Mouse (Mus musculus): ENCODE measurements at regions not wholly inside any gene's neighbourhood (a gene's known extent, or its start where the extent isn't known, plus 50 kb on each side); places are given as distances from the start of the nearest gene placed in this dataset.

- Histone ChIP-seq H3K4me2 (replicated peaks) (no peak overlapping the region), H3K27me3 (no peaks in the 10 kb centered on the region), H3K9ac (no peak overlapping the region), H3K4me3 (no peak overlapping the region), H3K4me1 (no peaks in the 10 kb centered on the region), H3K9me3 (replicated peaks) (no peaks in the 10 kb centered on the region), H3K27ac (no peak overlapping the region), H3K36me3 (no peaks in the 10 kb centered on the region)
- no peak for ATAC-seq (ENCODE audit: low FRiP score)
- 85% methylated on average over 1 of the region's 1 CpGs for WGBS
These were observed 81.3 kb upstream of the Thrb start for GRCm38 (mm10) chr14:17578776-17579175.

DNA sequence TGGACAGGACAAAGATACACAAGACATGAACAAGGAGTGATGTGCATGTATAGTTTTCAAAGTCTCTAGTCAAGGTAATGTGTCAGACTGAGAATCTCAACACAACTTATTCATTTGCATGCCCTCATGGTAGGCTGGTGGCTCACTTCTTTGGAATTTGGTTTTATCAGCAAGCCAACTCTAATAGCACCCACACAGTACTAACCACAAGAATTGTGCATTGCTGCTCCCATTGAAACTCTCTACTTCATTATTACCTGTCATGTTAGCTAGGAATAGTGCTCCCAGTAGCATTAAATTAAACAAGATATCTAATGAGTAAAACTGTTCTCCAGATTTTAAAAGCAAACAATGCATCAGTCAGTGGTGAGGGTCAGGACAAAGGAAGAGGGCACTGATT, 70.5 kb upstream of the Thrb start:
- Histone ChIP-seq H3K9ac (no peak overlapping the region), H3K4me2 (replicated peaks) (no peak overlapping the region), H3K4me3 (no peak overlapping the region), H3K4me1 (no peaks in the 10 kb centered on the region), H3K36me3 (no peaks in the 10 kb centered on the region), H3K27ac (no peak overlapping the region), H3K9me3 (replicated peaks) (no peaks in the 10 kb centered on the region), H3K27me3 (no peaks in the 10 kb centered on the region)
- no peak for ATAC-seq (ENCODE audit: low FRiP score)

DNA sequence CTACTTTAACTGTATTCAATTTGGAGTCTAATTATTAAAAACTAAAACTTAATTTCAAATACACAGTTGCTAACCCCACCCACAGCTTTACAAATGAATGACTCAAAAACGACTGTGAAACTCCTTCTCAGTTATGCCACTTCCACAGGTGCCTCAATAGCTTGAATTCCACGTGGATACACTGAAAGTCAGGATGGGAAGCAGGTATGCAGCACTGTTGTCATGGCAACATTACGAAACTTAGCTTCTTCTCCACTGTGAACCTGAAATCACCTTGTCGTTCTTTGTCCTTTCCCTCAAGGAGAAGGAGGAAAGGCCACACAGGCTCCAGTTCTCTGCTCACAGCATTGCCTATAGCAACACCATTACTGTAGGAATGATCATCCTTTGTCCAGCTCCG, 60.5 kb upstream of the Thrb start:
- no peaks in the 10 kb centered on the region for H3K36me3 ChIP-seq
- H3K9me3 ChIP-seq (replicated peaks): no peaks in the 10 kb centered on the region
- no peak overlapping the region for H3K4me2 ChIP-seq (replicated peaks)
- H3K27ac ChIP-seq: no peak overlapping the region
- no peak overlapping the region for H3K9ac ChIP-seq
- H3K4me3 ChIP-seq: no peak overlapping the region
- no peaks in the 10 kb centered on the region for H3K27me3 ChIP-seq
- H3K4me1 ChIP-seq: no peaks in the 10 kb centered on the region
- ATAC-seq (ENCODE audit: low FRiP score): no peak
- WGBS: 73% methylated on average over 5 of the region's 5 CpGs

GRCm38 (mm10) chr14:17602357-17602756, 57.7 kb upstream of the Thrb start:
- Histone ChIP-seq H3K9me3 (replicated peaks) (no peaks in the 10 kb centered on the region), H3K9ac (no peak overlapping the region), H3K4me1 (no peaks in the 10 kb centered on the region), H3K4me3 (no peak overlapping the region), H3K4me2 (replicated peaks) (no peak overlapping the region), H3K27me3 (no peaks in the 10 kb centered on the region), H3K27ac (no peak overlapping the region), H3K36me3 (no peaks in the 10 kb centered on the region)
- no peak for ATAC-seq (ENCODE audit: low FRiP score)
- 94% methylated on average over 1 of the region's 1 CpGs for WGBS

DNA sequence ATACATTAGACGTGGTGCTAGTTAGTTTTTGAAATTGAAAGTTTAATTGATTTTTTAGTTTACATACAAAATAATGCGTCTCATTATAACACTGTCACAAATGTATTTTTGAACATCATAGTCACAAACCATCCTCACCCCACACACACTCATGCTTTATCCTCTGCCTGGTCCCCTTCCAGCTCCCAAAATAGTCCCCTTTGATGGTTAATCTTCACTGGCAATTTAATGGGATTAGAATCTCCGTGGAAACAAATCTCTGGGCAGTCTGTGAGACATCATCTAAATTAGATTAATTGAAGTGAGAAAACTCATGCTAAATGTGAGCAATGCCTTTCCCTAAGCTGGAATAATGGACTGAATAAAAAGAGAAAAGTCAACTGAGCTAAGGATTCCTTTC, 54.0 kb upstream of the Thrb start:
- WGBS: 71% methylated on average over 3 of the region's 3 CpGs
- Histone ChIP-seq H3K27me3 (no peaks in the 10 kb centered on the region), H3K9me3 (replicated peaks) (no peaks in the 10 kb centered on the region), H3K27ac (no peak overlapping the region), H3K36me3 (no peaks in the 10 kb centered on the region), H3K4me2 (replicated peaks) (no peak overlapping the region), H3K4me3 (no peak overlapping the region), H3K9ac (no peak overlapping the region), H3K4me1 (no peaks in the 10 kb centered on the region)
- no peak for ATAC-seq (ENCODE audit: low FRiP score)

DNA sequence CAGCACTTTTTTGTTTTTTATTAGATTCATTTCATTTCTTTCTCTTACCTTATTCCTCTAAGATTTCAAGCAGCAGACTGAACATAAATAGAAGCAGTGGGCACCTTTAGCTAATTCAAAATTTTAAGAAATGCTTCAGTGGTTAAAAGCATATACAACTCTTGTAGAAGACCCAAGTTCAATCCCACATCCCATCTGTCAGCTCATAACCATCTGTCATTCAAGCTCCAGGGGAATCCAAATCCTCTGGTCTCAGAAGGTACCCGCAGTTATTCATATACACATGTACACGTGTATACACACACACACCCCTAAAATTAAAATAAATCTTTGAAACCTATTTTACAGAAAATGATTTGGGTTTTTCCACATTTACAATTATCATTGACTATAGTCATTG, 52.9 kb upstream of the Thrb start:
- ATAC-seq (ENCODE audit: low FRiP score): no peak
- H3K4me3 ChIP-seq: no peak overlapping the region
- H3K4me2 ChIP-seq (replicated peaks): no peak overlapping the region
- no peaks in the 10 kb centered on the region for H3K27me3 ChIP-seq
- H3K27ac ChIP-seq: no peak overlapping the region
- WGBS: 88% methylated on average over 2 of the region's 2 CpGs
- H3K36me3 ChIP-seq: no peaks in the 10 kb centered on the region
- no peaks in the 10 kb centered on the region for H3K4me1 ChIP-seq
- no peak overlapping the region for H3K9ac ChIP-seq
- H3K9me3 ChIP-seq (replicated peaks): no peaks in the 10 kb centered on the region

Measured in hindbrain, embryonic 12.5 days (tissue).